Mouse (Mus musculus) forebrain, embryonic 16.5 days (tissue): ENCODE measurements around the gene Actr1a. TPM values are rescaled to one million over a fixed set of nuclear protein-coding genes. Genes with fewer than 3 reads are reported as not detected.

Source experiments
- ATAC-seq: fragments of 200-750 bp; cut with Nextera tagmentation; 2 replicates; pipeline ENCODE4 v1.8.0; 2017; ENCODE audit warnings: mild to moderate bottlenecking, moderate library complexity
- H3K27ac ChIP-seq: fragments of 300-500 bp; sonication (generic); 2 replicates; pipeline ENCODE4 v1.5.1; 2014; ENCODE audit warnings: low read length, control low read depth
- H3K27me3 ChIP-seq: fragments of 300-500 bp; sonication (generic); replicated peaks from 2 replicates; pipeline ENCODE4 v1.6.1; 2014; ENCODE audit warnings: low read length; ENCODE audit not compliant: control insufficient read depth, insufficient read depth
- H3K36me3 ChIP-seq: fragments of 300-500 bp; sonication (generic); 2 replicates; pipeline ENCODE4 v1.6.1; 2014; ENCODE audit not compliant: control insufficient read depth, insufficient read depth
- H3K4me1 ChIP-seq: fragments of 300-500 bp; sonication (generic); replicated peaks from 2 replicates; pipeline ENCODE4 v1.6.1; 2014; ENCODE audit warnings: low read length; ENCODE audit not compliant: control insufficient read depth, insufficient read depth
- H3K4me2 ChIP-seq: fragments of 300-500 bp; sonication (generic); 2 replicates; pipeline ENCODE4 v1.6.1; 2014; ENCODE audit warnings: mild to moderate bottlenecking, low read length, control low read depth
- H3K4me3 ChIP-seq: fragments of 300-500 bp; sonication (generic); replicated peaks from 2 replicates; pipeline ENCODE4 v1.5.1; 2014; ENCODE audit warnings: mild to moderate bottlenecking, low read length, control low read depth
- H3K9ac ChIP-seq: fragments of 300-500 bp; sonication (generic); replicated peaks from 2 replicates; pipeline ENCODE4 v1.6.1; 2014; ENCODE audit warnings: low read depth, low read length, control low read depth
- H3K9me3 ChIP-seq: fragments of 300-500 bp; sonication (generic); 2 replicates; pipeline ENCODE4 v1.6.1; 2016; ENCODE audit warnings: low read length; ENCODE audit not compliant: control insufficient read depth
- WGBS: fragments of 180-500 bp; shearing (Covaris S2); extraction: QIAGEN DNeasy Blood & Tissue Kit; methylation state at CpG from one replicate; pipeline ENCODE4 v1.1.7; 2014; 5-methylcytosine and 5-hydroxymethylcytosine counted together
- polyA plus RNA-seq: library from polyadenylated mRNA; unstranded; fragments of >200 nt; fragmentation: Nextera tagmentation; extraction: Ambion mirVana; gene quantifications from 2 replicates; pipeline ENCODE4 v1.2.1, GENCODE M21; 2015

The Actr1a gene
- 400 and 401 TPM in 2 replicates for polyA plus RNA-seq

DNA sequence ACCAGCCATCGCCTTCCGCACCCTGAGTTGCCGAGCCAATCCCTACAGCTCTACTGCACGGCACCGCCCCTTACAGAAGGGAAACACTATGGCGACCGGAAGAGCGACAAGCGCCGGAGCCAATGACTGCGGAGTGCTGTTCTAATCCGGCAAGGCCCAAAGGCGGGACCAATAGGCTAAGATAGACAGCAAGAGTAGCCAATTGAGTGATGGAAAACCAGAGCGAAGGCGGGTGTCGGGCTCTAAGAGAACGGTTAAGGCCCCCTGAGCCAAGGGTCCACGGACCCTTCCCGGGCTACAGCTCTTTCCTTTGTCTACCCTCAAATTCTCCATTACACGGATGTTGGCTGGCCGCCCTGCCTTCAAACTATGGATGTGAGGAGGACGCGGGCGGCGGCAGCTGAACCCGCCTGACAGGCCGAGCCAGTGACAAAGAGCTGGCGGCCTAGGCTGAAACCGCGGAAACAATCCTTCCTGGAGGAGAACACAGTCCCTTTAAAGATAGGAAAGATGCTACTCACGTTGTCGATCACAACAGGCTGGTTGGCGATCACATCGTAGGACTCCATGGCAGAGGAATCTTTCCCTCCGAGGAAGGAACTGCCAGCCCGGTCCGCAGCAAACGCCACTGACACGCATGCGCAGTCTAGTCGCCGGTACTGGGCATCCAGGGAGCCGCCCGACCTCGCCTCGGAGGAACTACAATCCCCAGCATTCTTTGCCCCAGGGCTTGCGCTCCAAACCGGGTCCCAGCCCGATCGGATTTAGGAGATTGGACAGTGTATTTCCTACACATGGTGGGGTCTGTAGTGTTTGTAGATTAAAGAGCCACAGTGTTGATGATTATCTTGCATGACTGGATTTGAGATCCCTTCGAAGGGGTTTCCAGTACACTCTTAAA, at the start of gene Actr1a:
Actr1a (minus strand) TSS at position 640 of the 901 bp plus-strand sequence.
- under 1% methylated on average over 51 of the region's 51 CpGs for WGBS
- Histone ChIP-seq H3K4me3 (peak within 1 kb of the TSS; percentile 61), H3K27me3 (no peaks in the 10 kb centered on the region), H3K36me3 (no peaks in the 10 kb centered on the region), H3K9ac (peak within 1 kb of the TSS; percentile 81), H3K4me2 (peak within 1 kb of the TSS; percentile 92), H3K9me3 (no peaks in the 10 kb centered on the region), H3K4me1 (peaks cover 36% of the 10 kb centered on the region), H3K27ac (peak within 1 kb of the TSS; percentile 77)
- ATAC-seq, result peak; percentile 97

DNA sequence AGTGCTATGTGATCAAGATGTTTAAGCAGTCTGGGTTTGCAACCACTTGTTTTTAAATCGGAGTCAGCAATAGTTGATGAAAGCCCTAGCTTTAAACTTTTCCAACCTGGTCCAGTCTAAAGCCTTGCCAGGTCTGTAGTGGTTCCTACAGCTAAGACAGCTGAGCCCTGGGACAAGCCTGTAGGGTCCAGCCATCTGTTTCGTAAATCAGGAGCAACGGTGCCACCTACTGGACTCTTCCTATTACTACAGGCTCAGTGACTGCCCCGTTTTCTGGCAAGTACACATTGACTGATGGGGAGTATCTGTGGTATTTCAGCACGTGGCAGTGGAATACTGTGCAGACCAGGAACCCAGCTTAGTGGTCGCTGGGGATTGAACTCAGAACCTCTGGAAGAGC, 48.7 kb upstream of the Actr1a start:
- no peaks in the 10 kb centered on the region for H3K36me3 ChIP-seq
- H3K27me3 ChIP-seq, result no peaks in the 10 kb centered on the region
- no peak overlapping the region for H3K4me3 ChIP-seq
- H3K27ac ChIP-seq, result no peak overlapping the region
- ATAC-seq, result peak; percentile 60
- WGBS, result 6% methylated on average over 6 of the region's 6 CpGs
- H3K9ac ChIP-seq, result no peak overlapping the region
- H3K9me3 ChIP-seq, result no peaks in the 10 kb centered on the region
- H3K4me2 ChIP-seq, result no peak overlapping the region
- peaks cover 28% of the 10 kb centered on the region for H3K4me1 ChIP-seq

DNA sequence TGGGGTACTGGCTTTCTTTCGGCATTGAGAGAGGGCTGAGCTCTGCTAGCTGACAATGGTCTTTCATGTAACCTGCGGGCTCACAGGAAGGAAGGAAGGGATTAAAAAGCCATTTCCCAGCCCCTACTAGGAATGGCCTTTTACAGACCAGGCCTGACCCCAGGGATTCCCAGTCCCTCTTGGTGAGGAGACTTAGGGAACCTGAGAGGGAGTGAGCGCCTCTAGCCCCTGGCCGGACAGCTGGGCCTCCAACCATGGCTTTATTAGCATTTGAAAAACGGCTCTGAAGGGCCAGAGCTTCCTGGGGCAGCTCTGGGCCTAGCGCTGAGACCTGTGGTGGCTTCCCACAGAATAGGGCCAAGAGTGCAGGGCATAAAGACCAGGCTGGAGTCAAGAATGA, 48.0 kb upstream of the Actr1a start:
- no peaks in the 10 kb centered on the region for H3K27me3 ChIP-seq
- peaks cover 28% of the 10 kb centered on the region for H3K4me1 ChIP-seq
- no peak overlapping the region for H3K9ac ChIP-seq
- no peaks in the 10 kb centered on the region for H3K9me3 ChIP-seq
- no peak overlapping the region for H3K4me2 ChIP-seq
- no peak for ATAC-seq
- 11% methylated on average over 6 of the region's 6 CpGs for WGBS
- no peaks in the 10 kb centered on the region for H3K36me3 ChIP-seq
- H3K27ac ChIP-seq, result peak overlapping the region; percentile 5; the same call in 1 of the 2 replicates
- no peak overlapping the region for H3K4me3 ChIP-seq

DNA sequence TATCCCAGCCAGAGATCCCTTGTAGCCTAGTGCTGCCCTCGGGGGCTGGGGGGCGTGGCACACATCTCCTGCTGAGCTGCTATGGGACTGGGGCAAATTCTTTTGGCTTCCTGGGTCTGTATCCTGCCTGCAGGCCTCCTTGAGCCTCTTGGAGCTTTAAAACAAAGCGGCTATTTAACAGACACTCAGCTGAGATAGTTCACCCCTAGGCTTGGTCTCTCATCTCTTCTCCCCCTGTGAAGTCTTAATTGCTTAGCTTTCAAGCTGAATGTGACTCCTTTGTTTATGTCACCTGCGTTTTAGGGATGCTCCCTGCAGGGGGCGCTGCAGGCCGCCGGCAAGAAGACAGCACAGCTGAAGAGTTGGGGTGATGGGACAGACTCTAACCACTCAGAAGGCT, 39.9 kb upstream of the Actr1a start:
- Histone ChIP-seq H3K36me3 (no peaks in the 10 kb centered on the region), H3K9me3 (no peaks in the 10 kb centered on the region), H3K27ac (no peak overlapping the region), H3K4me3 (no peak overlapping the region), H3K9ac (no peak overlapping the region), H3K4me1 (peaks cover 4% of the 10 kb centered on the region; the same call in 1 of the 2 replicates), H3K4me2 (no peak overlapping the region), H3K27me3 (no peaks in the 10 kb centered on the region)
- 3% methylated on average over 7 of the region's 7 CpGs for WGBS
- no peak for ATAC-seq

DNA sequence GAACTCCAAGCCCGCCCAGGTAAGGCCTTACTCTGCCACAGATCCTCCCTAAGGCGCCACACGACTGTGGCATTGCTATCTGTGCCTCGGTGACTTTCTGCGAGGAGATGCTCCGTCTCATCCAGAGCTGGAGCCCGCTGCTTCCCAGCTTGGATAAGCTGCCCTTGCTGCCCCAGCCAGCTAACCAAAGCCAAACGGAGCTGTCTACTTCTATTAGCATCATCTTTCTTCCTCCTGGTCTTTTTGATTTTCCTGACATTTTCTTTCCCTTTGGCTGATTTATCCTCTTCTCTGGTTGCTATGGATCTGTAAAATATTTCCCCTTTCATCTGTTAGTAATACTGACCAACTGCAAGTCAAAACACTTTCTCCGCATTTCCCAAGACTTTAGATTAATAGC, 39.0 kb upstream of the Actr1a start:
- no peak overlapping the region for H3K27ac ChIP-seq

DNA sequence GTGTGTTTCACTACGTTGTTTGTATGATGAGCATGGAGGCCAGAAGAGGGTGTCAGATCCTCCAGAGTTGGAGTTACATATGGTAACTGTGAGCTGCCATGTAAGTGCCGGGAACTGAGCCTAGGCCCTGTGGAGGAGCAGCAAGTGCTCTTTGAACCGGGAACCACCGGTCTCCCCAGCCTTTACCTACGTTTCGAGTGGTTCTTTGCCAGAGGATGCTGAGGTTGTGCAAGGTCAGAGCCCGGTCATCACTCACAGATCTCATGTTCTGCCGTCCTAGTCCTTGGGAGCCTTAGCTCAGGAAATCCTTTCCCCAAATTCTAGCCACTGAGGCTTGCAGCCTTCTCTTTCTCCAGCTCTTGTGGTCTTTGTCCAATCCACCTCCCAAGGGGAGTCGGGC, 38.6 kb upstream of the Actr1a start:
- H3K4me2 ChIP-seq, result no peak overlapping the region
- H3K36me3 ChIP-seq, result no peaks in the 10 kb centered on the region
- H3K4me1 ChIP-seq, result peaks cover 4% of the 10 kb centered on the region; the same call in 1 of the 2 replicates
- H3K9ac ChIP-seq, result no peak overlapping the region
- H3K27ac ChIP-seq, result no peak overlapping the region
- no peaks in the 10 kb centered on the region for H3K27me3 ChIP-seq
- ATAC-seq, result no peak
- no peaks in the 10 kb centered on the region for H3K9me3 ChIP-seq
- no peak overlapping the region for H3K4me3 ChIP-seq
- WGBS, result 76% methylated on average over 9 of the region's 9 CpGs

More for the DNA sequence above, 39.0 kb upstream of the Actr1a start:
- no peak for ATAC-seq
- Histone ChIP-seq H3K36me3 (no peaks in the 10 kb centered on the region), H3K9ac (no peak overlapping the region), H3K4me2 (no peak overlapping the region), H3K4me1 (peaks cover 4% of the 10 kb centered on the region; the same call in 1 of the 2 replicates), H3K9me3 (no peaks in the 10 kb centered on the region), H3K27me3 (no peaks in the 10 kb centered on the region), H3K4me3 (no peak overlapping the region)
- WGBS, result 77% methylated on average over 9 of the region's 9 CpGs

DNA sequence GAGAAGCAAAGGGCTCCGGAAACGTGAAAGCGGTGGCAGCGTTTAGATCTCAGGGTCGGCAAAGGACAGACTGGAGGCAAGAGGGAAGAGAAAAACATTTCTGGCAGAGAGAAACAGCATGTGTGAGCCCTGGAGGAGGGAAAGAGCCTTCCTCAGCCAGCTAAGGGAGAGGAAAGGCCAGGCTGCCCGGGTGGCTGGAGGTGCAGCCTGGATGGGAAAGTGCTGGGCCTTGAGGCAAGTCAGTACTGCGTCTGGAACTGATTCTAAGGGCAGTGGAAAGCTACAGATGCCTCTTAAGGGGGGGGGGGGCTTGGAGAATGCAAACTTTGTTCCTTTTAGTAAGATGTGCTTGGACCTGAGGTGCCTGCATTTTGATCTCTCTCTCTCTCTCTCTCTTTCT, 38.2 kb upstream of the Actr1a start:
- H3K27me3 ChIP-seq, result no peaks in the 10 kb centered on the region
- H3K36me3 ChIP-seq, result no peaks in the 10 kb centered on the region
- peaks cover 4% of the 10 kb centered on the region; the same call in 1 of the 2 replicates for H3K4me1 ChIP-seq
- no peaks in the 10 kb centered on the region for H3K9me3 ChIP-seq
- 75% methylated on average over 7 of the region's 7 CpGs for WGBS
- no peak overlapping the region for H3K9ac ChIP-seq
- no peak for ATAC-seq
- H3K4me3 ChIP-seq, result no peak overlapping the region
- H3K27ac ChIP-seq, result no peak overlapping the region
- H3K4me2 ChIP-seq, result no peak overlapping the region

DNA sequence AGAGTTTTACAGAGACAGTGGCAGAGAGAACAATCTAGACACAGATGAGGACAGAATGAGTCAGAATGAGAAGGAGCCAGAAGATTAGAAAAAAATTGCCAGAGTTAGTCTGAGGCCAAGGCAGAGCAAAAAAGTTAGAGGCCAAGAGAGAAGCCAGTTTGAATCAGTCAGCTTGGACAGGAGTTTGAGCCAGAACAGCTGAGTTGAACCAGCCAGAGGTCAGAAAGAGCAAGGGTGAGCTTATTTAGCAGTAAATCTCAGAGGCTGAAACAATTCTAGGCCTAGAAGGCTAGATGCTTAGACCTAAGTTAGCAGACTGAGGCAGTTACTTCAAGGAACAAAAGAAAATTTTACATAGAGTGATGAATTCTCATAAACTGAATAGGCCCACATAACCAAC, 33.7 kb upstream of the Actr1a start:
- no peak for ATAC-seq
- H3K27ac ChIP-seq, result no peak overlapping the region
- H3K36me3 ChIP-seq, result no peaks in the 10 kb centered on the region
- H3K9ac ChIP-seq, result no peak overlapping the region
- H3K4me3 ChIP-seq, result no peak overlapping the region
- H3K27me3 ChIP-seq, result no peaks in the 10 kb centered on the region
- H3K4me2 ChIP-seq, result no peak overlapping the region
- no peaks in the 10 kb centered on the region for H3K9me3 ChIP-seq
- 0 out of 2 replicates have a peak, but pooled peaks cover 2% of the 10 kb centered on the region for H3K4me1 ChIP-seq

DNA sequence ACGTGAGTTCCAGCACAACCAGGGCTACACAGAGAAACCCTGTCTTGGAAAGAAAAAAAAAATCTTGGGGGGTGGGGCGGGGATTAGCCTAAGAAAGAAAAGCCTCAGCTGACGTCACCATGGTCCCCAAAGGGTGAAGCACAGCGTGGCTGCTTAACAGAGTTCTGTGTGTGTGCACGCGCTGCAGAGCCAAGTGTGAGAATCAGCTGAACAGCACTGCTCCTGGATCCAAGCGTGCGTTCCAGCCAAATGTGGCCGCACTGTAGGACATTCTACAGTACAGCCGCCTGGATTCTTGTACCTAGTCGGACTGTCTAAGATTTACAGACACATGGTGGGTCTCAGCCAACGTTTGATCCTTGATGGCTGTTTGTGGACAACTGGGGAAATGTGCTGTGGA, 30.9 kb upstream of the Actr1a start:
- Histone ChIP-seq H3K4me1 (peaks cover 24% of the 10 kb centered on the region), H3K27ac (no peak overlapping the region), H3K9ac (no peak overlapping the region), H3K36me3 (no peaks in the 10 kb centered on the region), H3K4me2 (no peak overlapping the region), H3K4me3 (no peak overlapping the region), H3K9me3 (no peaks in the 10 kb centered on the region), H3K27me3 (no peaks in the 10 kb centered on the region)
- WGBS, result 35% methylated on average over 12 of the region's 12 CpGs
- no peak for ATAC-seq
